9 mouse cellular contexts compared by ENCODE assay signal in genomic region chr6:51012086-51012830, GRCm38 (mm10).
DNase-seq lines count a peak whose midpoint lies in the region; ATAC-seq and TF ChIP-seq lines count a peak whose summit lies in the region.
"Had no signal": no experiment of that assay in that cellular context is flagged by ENCODE, and none has a peak within 500 bp of the region (broad histone marks: within the 10 kb centered on the region; RNA-seq: fewer than 3 reads in every experiment).

No protein-coding gene starts in this region.

- intact Hi-C loops in gastrocnemius, adult 2 months (cut with DNase I): no loop called here

- H3K4me3 ChIP-seq in lung, postnatal 0 days (ENCODE audit: low read depth, low read length): no peak overlapping the region
- 0 out of 2 replicates have a peak overlapping the region, but pooled peaks have one; percentile 3 for H3K4me3 ChIP-seq in gastrocnemius, adult 2 months
- no peak overlapping the region for H3K4me3 ChIP-seq in intestine, embryonic 16.5 days (ENCODE audit: low read length)
- H3K4me3 ChIP-seq: limb, embryonic 13.5 days; myocyte had no signal

- H3K4me2 ChIP-seq in lung, postnatal 0 days (replicated peaks; ENCODE audit: low read depth, low read length): peak overlapping the region; percentile 8; the same call in 1 of the 2 replicates
- H3K4me2 ChIP-seq in intestine, embryonic 16.5 days (ENCODE audit: low read depth, low read length): no peak overlapping the region
- H3K4me2 ChIP-seq: limb, embryonic 13.5 days had no signal

- H3K27ac ChIP-seq in lung, postnatal 0 days (ENCODE audit: low read length): no peak overlapping the region
- H3K27ac ChIP-seq in gastrocnemius, adult 2 months: peak overlapping the region; percentile 72
- H3K27ac ChIP-seq in intestine, embryonic 16.5 days (ENCODE audit: low read length): peak overlapping the region; percentile 1; the same call in 1 of the 2 replicates
- H3K27ac ChIP-seq: limb, embryonic 13.5 days had no signal

- no peak for TF ChIP-seq CTCF in lung, postnatal 0 days (IDR thresholded peaks at IDR 0.05)
- TF ChIP-seq CTCF in gastrocnemius, adult 2 months (IDR thresholded peaks at IDR 0.05): no peak

- no peak for TF ChIP-seq EP300 in lung, postnatal 0 days (IDR thresholded peaks at IDR 0.05)

- 56% methylated on average over 15 of the region's 15 CpGs for WGBS in lung, postnatal 0 days
- WGBS in intestine, embryonic 16.5 days: 65% methylated on average over 15 of the region's 15 CpGs

- H3K9me3 ChIP-seq in lung, postnatal 0 days (ENCODE audit: low read length): no peaks in the 10 kb centered on the region
- H3K9me3 ChIP-seq in intestine, embryonic 16.5 days (ENCODE audit: control insufficient read depth, low read length): no peaks in the 10 kb centered on the region
- H3K9me3 ChIP-seq: limb, embryonic 13.5 days had no signal

- H3K36me3 ChIP-seq in lung, postnatal 0 days (ENCODE audit: insufficient read depth, low read length): no peaks in the 10 kb centered on the region
- H3K36me3 ChIP-seq in intestine, embryonic 16.5 days (ENCODE audit: control insufficient read depth, insufficient read depth, low read length): no peaks in the 10 kb centered on the region
- H3K36me3 ChIP-seq: limb, embryonic 13.5 days had no signal

- H3K9ac ChIP-seq in lung, postnatal 0 days (replicated peaks; ENCODE audit: low read depth): no peak overlapping the region
- H3K9ac ChIP-seq in intestine, embryonic 16.5 days (ENCODE audit: low read depth, low read length): no peak overlapping the region
- H3K9ac ChIP-seq: limb, embryonic 13.5 days had no signal

- ATAC-seq in lung, postnatal 0 days: peak; percentile 16; the same call in 1 of the 2 replicates
- ATAC-seq in intestine, embryonic 16.5 days: peak; percentile 68

- H3K27me3 ChIP-seq in lung, postnatal 0 days (replicated peaks; ENCODE audit: insufficient read depth, low read length): no peaks in the 10 kb centered on the region
- no peaks in the 10 kb centered on the region for H3K27me3 ChIP-seq in intestine, embryonic 16.5 days (replicated peaks; ENCODE audit: control insufficient read depth, insufficient read depth, low read length)

- peaks cover 6% of the 10 kb centered on the region; the same call in 1 of the 2 replicates for H3K4me1 ChIP-seq in lung, postnatal 0 days (ENCODE audit: insufficient read depth, low read depth, low read length)
- H3K4me1 ChIP-seq in intestine, embryonic 16.5 days (ENCODE audit: control insufficient read depth, insufficient read depth, low read length): 0 out of 2 replicates have a peak, but pooled peaks cover 2% of the 10 kb centered on the region

- DNase-seq in lung, postnatal 0 days (ENCODE audit: low spot score): no peak
- no peak for DNase-seq in lung, postnatal 25 days (ENCODE audit: low spot score)
- peak; percentile 86 for DNase-seq in gastrocnemius, adult 2 months
- peak; percentile 82 for DNase-seq in skeletal muscle tissue, adult 2 months (ENCODE audit: low read depth, low spot score)
- no peak for DNase-seq in frontal cortex, postnatal 14 days (ENCODE audit: low spot score in 2 of 2)
- DNase-seq in yolk sac, embryonic 10.5 days (ENCODE audit: low spot score): no peak

Comparison
In these comparisons a context has a peak if more than half of its experiments do, and no peak if none do; other contexts are left out.
1. DNase-seq: peak in gastrocnemius, adult 2 months (single experiment) and skeletal muscle tissue, adult 2 months (single experiment); none in lung, postnatal 0 days (single experiment), lung, postnatal 25 days (single experiment), frontal cortex, postnatal 14 days (0 of 2) and yolk sac, embryonic 10.5 days (single experiment).